Mouse (Mus musculus) cerebellum, adult 9-10 months (tissue): ENCODE measurements at regions not wholly inside any gene's neighbourhood (a gene's known extent, or its start where the extent isn't known, plus 50 kb on each side); places are given as distances from the start of the nearest gene placed in this dataset.

ENCODE experiments used
- DNase-seq: peaks from one replicate; pipeline ENCODE4 v3.0.0; 2022

DNA sequence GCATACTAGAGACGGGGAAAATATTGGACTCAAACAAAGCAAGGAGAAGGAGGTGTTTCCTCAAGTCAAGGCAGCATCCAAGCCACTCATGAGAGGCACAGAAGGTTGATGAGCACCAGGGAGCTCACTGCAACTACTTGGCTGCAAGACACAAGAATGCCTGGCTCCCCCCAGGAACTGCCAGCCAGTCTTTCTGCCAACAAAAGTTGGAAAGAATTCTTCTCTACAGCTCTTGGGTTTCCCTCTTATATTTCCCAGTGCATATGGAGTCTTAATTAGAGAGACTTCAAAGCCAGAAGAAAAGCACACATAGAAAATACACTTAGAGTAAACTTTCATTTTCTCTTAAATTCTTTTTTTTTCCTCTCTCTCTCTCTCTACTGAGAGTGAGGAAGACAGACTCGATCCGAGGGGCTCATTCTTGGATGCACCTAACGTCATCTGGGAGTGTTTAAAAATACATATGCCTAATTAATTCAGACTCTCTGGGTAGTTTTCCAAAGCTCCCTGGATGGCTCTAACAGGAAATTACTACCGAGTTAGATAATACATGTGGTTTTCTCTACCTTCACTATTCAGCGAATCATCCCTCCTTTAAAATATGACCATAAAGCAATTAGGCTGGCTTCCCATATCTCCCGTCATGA is 222.7 kb downstream of the Fam84b start:
- DNase-seq, result no peak

GRCm38 (mm10) chr15:60618801-60619200 is 234.8 kb downstream of the Fam84b start:
- DNase-seq, result no peak

- DNase-seq, result no peak
These were observed 236.2 kb downstream of the Fam84b start for GRCm38 (mm10) chr15:60617371-60617770.

GRCm38 (mm10) chr15:60601885-60602284 is 251.7 kb downstream of the Fam84b start:
- DNase-seq, result no peak

GRCm38 (mm10) chr15:60577084-60577483 is 276.5 kb downstream of the Fam84b start:
- DNase-seq, result no peak

- no peak for DNase-seq
These were observed 287.3 kb downstream of the Fam84b start for GRCm38 (mm10) chr15:60566267-60566666.

DNA sequence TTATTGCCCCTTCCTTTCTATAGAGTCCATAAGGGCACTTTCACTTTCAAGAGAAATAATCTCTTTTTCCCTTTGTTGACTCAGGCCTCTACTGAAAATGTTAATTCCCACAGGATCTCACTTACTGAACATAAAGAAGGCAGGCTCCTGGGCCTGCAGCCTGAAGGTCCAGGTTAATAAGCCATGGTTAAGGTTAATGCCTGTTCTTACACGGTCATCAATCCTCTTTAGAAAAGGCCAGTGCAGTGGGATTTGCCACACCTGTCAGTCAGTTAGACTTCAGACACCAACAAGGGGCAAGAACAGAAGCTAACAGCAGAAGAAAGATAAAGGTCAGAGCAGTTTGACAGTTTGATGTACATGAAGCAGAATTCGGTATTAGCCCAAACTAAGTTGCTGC is 288.6 kb downstream of the Fam84b start:
- no peak for DNase-seq

- no peak for DNase-seq
These were observed 292.9 kb downstream of the Fam84b start for GRCm38 (mm10) chr15:60560641-60561040.

DNA sequence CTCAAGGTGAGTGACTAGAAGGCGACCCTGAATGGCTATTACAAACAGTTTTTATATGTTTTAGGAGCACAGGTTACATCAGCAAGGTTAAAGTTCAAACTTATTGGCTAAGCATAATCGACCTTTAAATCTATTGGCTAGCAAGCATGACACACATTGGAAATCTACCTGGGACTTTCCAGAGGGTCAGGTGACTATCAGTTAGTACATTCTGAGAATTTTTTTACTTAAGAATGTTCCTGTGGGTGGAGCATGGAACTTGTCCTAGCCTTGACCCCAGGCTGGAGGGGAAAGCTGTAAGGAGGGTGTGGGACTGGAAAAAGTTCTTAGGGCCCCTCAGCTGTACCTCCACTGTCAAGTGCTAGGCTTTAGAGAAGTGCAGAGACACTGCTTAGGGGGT is 297.9 kb downstream of the Fam84b start:
- DNase-seq, result no peak

- no peak for DNase-seq
These were observed 299.0 kb downstream of the Fam84b start for GRCm38 (mm10) chr15:60554587-60554986.

DNA sequence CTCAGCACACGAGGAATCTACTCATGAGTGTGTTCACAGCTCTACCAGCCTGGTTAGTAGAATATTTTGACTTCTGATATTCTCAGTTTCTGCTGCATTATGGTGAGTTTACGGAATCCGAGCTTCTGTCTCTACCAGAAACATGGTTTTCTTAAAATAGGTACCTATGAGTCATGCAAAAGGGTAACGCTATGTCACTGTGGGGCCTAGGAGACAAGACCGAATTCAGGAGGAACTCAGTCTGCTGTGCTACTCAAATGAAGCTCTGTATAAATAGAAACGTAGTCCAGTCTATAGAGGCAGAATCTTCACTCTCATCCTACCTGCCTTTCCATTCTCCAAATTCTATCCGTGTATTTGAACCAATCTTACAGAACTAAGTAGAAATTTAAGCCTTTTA is 305.5 kb downstream of the Fam84b start:
- no peak for DNase-seq

- DNase-seq, result no peak
These were observed 316.4 kb downstream of the Fam84b start for GRCm38 (mm10) chr15:60537191-60537590.

GRCm38 (mm10) chr15:60534701-60535100 is 318.9 kb downstream of the Fam84b start:
- no peak for DNase-seq

DNA sequence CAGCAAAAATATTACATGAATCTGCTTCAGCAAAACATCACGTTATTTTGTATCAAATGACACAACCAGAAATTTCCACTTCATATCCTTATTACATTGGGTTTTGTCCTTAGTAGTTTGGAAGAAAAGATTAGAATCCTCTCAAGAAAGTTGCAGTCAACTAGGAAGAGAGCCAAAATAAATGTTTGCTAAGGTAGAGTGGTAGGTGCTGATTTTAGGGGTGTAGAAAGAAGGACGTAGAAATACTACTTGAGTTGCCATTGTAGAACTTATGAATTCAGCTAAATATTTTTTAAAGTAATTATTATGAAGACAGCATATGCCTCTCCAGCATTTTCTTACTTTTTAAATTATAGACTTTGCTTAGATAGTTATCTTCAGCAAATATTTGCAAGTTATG is 336.8 kb downstream of the Fam84b start:
- no peak for DNase-seq

DNA sequence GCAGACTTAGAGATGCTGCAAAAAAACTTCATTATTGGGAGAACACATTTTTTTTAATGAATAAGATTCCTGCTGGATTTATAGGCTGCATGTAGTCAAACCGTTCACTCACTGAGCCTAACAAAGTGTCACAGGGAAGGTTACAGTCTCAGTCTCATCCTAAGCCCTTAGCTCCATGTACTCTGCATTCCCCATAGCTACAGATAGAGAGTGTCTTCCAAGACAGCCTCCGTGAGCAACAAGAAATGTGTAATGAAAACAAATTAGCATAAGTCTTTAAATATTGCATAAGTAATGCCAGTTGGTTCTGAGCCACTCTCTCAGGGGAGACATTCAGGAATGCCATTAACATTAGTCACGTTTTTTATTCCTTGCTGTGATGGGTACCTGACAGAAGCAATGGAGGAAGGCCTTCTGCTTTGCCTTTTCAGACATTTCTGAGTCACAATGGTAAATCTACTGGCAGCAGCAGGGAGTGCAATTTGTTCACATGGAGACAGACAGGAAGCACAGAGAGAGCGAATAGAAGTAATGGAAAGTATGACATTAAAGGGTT is 376.7 kb downstream of the Fam84b start:
- no peak for DNase-seq

DNA sequence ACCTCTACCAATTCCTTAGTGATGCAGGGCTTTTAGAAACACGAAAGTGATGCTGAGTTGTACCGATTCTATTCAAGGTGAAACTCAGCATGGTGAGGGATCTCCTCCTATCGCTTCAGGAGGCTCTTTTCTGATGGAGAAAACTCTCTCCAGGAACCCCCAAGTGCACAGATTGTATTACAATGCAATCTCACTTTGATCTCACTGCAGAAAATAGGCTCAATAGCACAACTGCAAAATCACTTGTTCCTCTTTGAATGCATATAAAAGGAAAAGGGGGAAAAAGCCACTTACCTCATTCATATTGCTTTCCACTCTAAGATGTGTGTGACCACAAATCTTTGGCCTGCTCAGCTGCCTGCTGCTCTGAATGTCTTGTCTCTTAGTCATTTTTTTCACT is 378.5 kb downstream of the Fam84b start:
- no peak for DNase-seq

GRCm38 (mm10) chr15:60431916-60432315 is 415.5 kb upstream of the 4933412E24Rik start:
- no peak for DNase-seq

GRCm38 (mm10) chr15:60419081-60419480 is 402.7 kb upstream of the 4933412E24Rik start:
- DNase-seq, result no peak

DNA sequence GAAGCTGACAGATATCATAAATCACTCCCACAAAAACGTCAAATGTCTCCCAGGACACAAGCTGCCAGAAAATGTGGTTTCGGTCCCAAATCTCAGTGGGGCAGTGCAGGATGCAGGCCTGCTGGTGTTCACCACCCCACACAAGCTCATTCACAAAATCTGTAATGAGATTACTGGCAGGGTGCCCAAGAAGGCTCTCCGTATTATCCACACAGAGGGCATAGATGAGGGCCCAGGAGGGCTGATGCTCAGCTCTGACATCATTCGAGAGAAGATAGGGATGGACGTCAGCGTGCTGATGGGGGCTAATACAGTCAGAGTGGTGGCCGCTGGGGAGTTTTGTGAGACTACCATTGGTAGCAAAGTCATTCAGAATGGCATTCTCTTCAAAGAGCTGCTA is 375.9 kb upstream of the 4933412E24Rik start:
- DNase-seq, result no peak

- DNase-seq, result no peak
These were observed 373.9 kb upstream of the 4933412E24Rik start for GRCm38 (mm10) chr15:60390336-60390735.

GRCm38 (mm10) chr15:60387962-60388361 is 371.5 kb upstream of the 4933412E24Rik start:
- peak; percentile 4 for DNase-seq
